Mouse (Mus musculus) large intestine, adult 2 months (tissue): Measurements from ENCODE around the gene Gabrb2. TPM values are rescaled to one million over a fixed set of nuclear protein-coding genes. Genes with fewer than 3 reads are reported as not detected.

Source experiments
- DNase-seq: peaks from one replicate; pipeline ENCODE4 v3.0.0-alpha.2; 2012; ENCODE audit warnings: low read depth, low spot score
- WGBS: fragments of 180-500 bp; shearing (Covaris S2); methylation state at CpG from one replicate; pipeline ENCODE4 v1.1.7; 2018; 5-methylcytosine and 5-hydroxymethylcytosine counted together
- polyA plus RNA-seq: library from polyadenylated mRNA; depleted of rRNA; stranded (reverse); fragments of >200 nt; gene quantifications from 2 replicates; pipeline ENCODE4 v1.2.3, GENCODE M21; 2012; rRNA removed

Gene Gabrb2
- polyA plus RNA-seq: not detected in 2 replicates

GRCm38 (mm10) chr11:42418996-42419782 is at the start of gene Gabrb2:
Gene Gabrb2, plus strand, starts transcription at chr11:42419757.
- DNase-seq: no peak
- 25% methylated on average over 20 of the region's 20 CpGs for WGBS

- 45% methylated on average over 2 of the region's 2 CpGs for WGBS
- DNase-seq: no peak
These were observed 40.6 kb upstream of the Gabrb2 start for GRCm38 (mm10) chr11:42378983-42379382.

GRCm38 (mm10) chr11:42386486-42386885 is 33.1 kb upstream of the Gabrb2 start:
- 72% methylated on average over 4 of the region's 4 CpGs for WGBS
- DNase-seq: no peak

- 60% methylated on average over 3 of the region's 3 CpGs for WGBS
- DNase-seq: no peak
These were observed 28.8 kb upstream of the Gabrb2 start for GRCm38 (mm10) chr11:42390682-42391290.

GRCm38 (mm10) chr11:42393451-42393850 is 26.1 kb upstream of the Gabrb2 start:
- WGBS: 74% methylated on average over 4 of the region's 4 CpGs
- no peak for DNase-seq

GRCm38 (mm10) chr11:42419791-42420633 is 455 bp downstream of the Gabrb2 start:
- WGBS: 1% methylated on average over 23 of the region's 40 CpGs
- no peak for DNase-seq

- 3% methylated on average over 21 of the region's 21 CpGs for WGBS
- DNase-seq: no peak
These were observed 1.3 kb downstream of the Gabrb2 start for GRCm38 (mm10) chr11:42420634-42421470.

- WGBS: 2% methylated on average over 3 of the region's 3 CpGs
- no peak for DNase-seq
These were observed 3.7 kb downstream of the Gabrb2 start for GRCm38 (mm10) chr11:42423231-42423630.

- no peak for DNase-seq
These were observed 11.9 kb downstream of the Gabrb2 start for GRCm38 (mm10) chr11:42431495-42431894.

GRCm38 (mm10) chr11:42438978-42439377 is 19.4 kb downstream of the Gabrb2 start:
- DNase-seq: no peak
- WGBS: 68% methylated on average over 2 of the region's 2 CpGs

GRCm38 (mm10) chr11:42443641-42444040 is 24.1 kb downstream of the Gabrb2 start:
- no peak for DNase-seq

GRCm38 (mm10) chr11:42448929-42449328 is 29.4 kb downstream of the Gabrb2 start:
- no peak for DNase-seq
- 61% methylated on average over 4 of the region's 4 CpGs for WGBS

GRCm38 (mm10) chr11:42464136-42464535 is 44.6 kb downstream of the Gabrb2 start:
- 77% methylated on average over 1 of the region's 1 CpGs for WGBS
- DNase-seq: no peak

- WGBS: 87% methylated on average over 3 of the region's 3 CpGs
- no peak for DNase-seq
These were observed 48.8 kb downstream of the Gabrb2 start for GRCm38 (mm10) chr11:42468381-42468780.

GRCm38 (mm10) chr11:42474523-42474922 is 55.0 kb downstream of the Gabrb2 start:
- no peak for DNase-seq
- 88% methylated on average over 3 of the region's 3 CpGs for WGBS

- DNase-seq: no peak
These were observed 68.1 kb downstream of the Gabrb2 start for GRCm38 (mm10) chr11:42487625-42488024.

- DNase-seq: no peak
These were observed 81.6 kb downstream of the Gabrb2 start for GRCm38 (mm10) chr11:42501166-42501565.

GRCm38 (mm10) chr11:42505436-42505835 is 85.9 kb downstream of the Gabrb2 start:
- 64% methylated on average over 2 of the region's 2 CpGs for WGBS
- DNase-seq: no peak

GRCm38 (mm10) chr11:42505911-42506310 is 86.4 kb downstream of the Gabrb2 start:
- DNase-seq: no peak
- whole genome bisulfite sequencing: 58% methylated on average over 1 of the region's 1 CpGs

- WGBS: 82% methylated on average over 2 of the region's 2 CpGs
- DNase-seq: no peak
These were observed 102.4 kb downstream of the Gabrb2 start for GRCm38 (mm10) chr11:42521960-42522359.
